Mouse (Mus musculus) Patski (cell line): Measurements from ENCODE around the gene Clcn1. TPM values are rescaled to one million over a fixed set of nuclear protein-coding genes. Genes with fewer than 3 reads are reported as not detected.

Experiments
- ATAC-seq: fragments of 100-300 bp; one replicate; pipeline ENCODE4 v1.8.0; 2021
- CTCF ChIA-PET: fragments of 350-600 bp; sonication (Branson Sonifier 250); formaldehyde crosslinking; loops from one replicate; lab custom pipeline; 2022; ENCODE audit warnings: inconsistent platforms; lab: Charles Lee
- POLR2A ChIA-PET: fragments of 350-600 bp; sonication (Branson Sonifier 250); formaldehyde crosslinking; loops from one replicate; lab custom pipeline; 2022; ENCODE audit warnings: antibody characterized with exemption, inconsistent platforms; lab: Charles Lee
- DNase-seq: peaks from one replicate; pipeline ENCODE4 v3.0.0-alpha.2; 2011; ENCODE audit warnings: low read depth, low spot score
- H3K27me3 ChIP-seq: fragments of 371-371 bp; one replicate; pipeline ENCODE4 v1.5.1; 2021
- CTCF ChIP-seq: fragments of 100-300 bp; IDR thresholded peaks from one replicate; pipeline ENCODE4 v1.5.1; 2021
- in situ Hi-C: fragments of 300-500 bp; cut with MboI; formaldehyde crosslinking; loops from 3 replicates; pipeline ENCODE4 v1.11.1; 2018; ENCODE audit warnings: low pct_unique_long_range_greater_than_20kb, mixed read lengths
- polyA plus RNA-seq: library from polyadenylated mRNA; unstranded; gene quantifications from one replicate; pipeline ENCODE4 v1.2.3, GENCODE M21; 2021

The Clcn1 gene
- polyA plus RNA-seq, 1 experiment from 2014 or later = 0.21 TPM

GRCm38 (mm10) chr6:42348281-42349005 lies 62.0 kb downstream of the Clcn1 start:
- in situ Hi-C loops = loop anchor here (25.0 kb wide), 1 partner anchor 514 kb away; no protein-coding TSS in a partner anchor
- CTCF ChIA-PET = interaction anchor here (0.7 to 2.5 kb wide), 23 partner anchors 9 to 253 kb away, joined by 3 to 13 read pairs (median 5); no protein-coding TSS in a partner anchor
- no peak for TF ChIP-seq CTCF
- no peak for DNase-seq
- H3K27me3 ChIP-seq = no peaks in the 10 kb centered on the region
- no peak for ATAC-seq
- POLR2A ChIA-PET = interaction anchor here (0.7 to 1.1 kb wide), 3 partner anchors 12 to 17 kb away, joined by 3 to 4 read pairs (median 4); no protein-coding TSS in a partner anchor

DNA sequence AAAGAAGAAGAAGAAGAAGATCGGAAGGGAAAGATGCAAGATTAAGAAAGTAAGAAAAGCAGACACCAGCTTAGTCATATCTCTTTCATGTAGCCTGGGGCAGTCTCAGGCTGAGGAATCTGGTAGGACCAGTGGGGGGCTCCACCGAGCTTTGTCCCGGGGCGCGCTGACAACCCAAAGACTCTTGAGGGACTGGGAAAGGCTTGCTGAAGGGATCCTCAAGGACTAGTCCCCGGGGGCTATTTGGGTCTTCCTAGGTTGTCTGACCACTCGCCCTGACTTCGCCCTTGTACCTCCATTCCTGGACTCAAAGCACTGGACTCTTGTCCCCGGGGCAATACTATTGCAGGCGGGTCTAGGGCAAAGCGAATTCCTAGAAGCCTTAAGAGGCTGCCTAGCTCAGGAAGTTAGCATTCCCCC lies 62.5 kb downstream of the Clcn1 start:
- no peak for DNase-seq
- peak; percentile 34 for ATAC-seq
- CTCF ChIA-PET = interaction anchor here (0.7 to 2.5 kb wide), 23 partner anchors 10 to 253 kb away, joined by 3 to 13 read pairs (median 5); no protein-coding TSS in a partner anchor
- TF ChIP-seq CTCF = no peak
- in situ Hi-C loops = loop anchor here (25.0 kb wide), 1 partner anchor 513 kb away; no protein-coding TSS in a partner anchor
- POLR2A ChIA-PET = interaction anchor here (0.6 to 1.1 kb wide), 4 partner anchors 12 to 606 kb away, joined by 3 to 4 read pairs (median 4); no protein-coding TSS in a partner anchor
- H3K27me3 ChIP-seq = no peaks in the 10 kb centered on the region

DNA sequence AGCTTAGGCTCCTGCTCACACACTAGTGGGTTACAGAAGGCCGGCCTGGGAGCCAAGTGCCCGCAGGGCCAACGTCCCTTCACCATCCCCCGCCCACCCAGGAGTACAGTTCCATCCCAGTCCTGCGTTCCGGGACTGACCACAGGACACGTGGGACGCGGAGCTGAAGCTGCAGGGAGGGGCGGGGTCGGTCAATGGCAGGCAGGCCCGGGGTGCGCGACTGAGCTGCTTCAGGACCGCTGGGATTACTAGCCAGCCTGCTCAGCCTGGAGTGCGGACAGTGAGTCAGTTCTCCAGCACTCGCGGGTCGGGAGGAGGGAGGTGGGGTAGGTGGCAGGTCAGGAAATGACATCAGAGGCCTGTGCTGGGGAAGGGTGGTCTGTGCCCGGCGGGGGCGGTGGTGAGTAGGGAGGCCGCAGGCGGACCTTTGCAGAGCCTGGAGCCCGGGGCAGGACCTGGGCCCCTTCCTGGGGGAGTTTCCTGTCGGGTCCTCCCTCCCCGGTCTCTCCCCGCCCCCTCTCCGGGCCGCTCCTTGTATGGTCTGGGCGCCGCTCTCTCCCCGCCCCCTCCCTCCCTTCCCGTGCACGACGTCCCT lies 63.0 kb downstream of the Clcn1 start, which contains the start of gene Zyx:
Gene Zyx, plus strand, starts transcription at position 205 of the 595 bp plus-strand sequence.
- H3K27me3 ChIP-seq = no peaks in the 10 kb centered on the region
- peak; percentile 86 for ATAC-seq
- in situ Hi-C loops = loop anchor here (25.0 kb wide), 1 partner anchor 513 kb away; no protein-coding TSS in a partner anchor
- DNase-seq = peak; percentile 93
- ChIA-PET CTCF (interaction anchor here (1.1 to 2.5 kb wide), 16 partner anchors 12 to 252 kb away, joined by 3 to 13 read pairs (median 6); no protein-coding TSS in a partner anchor), POLR2A (interaction anchor here (0.6 to 1.7 kb wide), 5 partner anchors 11 to 607 kb away, joined by 3 to 8 read pairs (median 4); no protein-coding TSS in a partner anchor)
- no peak for TF ChIP-seq CTCF

DNA sequence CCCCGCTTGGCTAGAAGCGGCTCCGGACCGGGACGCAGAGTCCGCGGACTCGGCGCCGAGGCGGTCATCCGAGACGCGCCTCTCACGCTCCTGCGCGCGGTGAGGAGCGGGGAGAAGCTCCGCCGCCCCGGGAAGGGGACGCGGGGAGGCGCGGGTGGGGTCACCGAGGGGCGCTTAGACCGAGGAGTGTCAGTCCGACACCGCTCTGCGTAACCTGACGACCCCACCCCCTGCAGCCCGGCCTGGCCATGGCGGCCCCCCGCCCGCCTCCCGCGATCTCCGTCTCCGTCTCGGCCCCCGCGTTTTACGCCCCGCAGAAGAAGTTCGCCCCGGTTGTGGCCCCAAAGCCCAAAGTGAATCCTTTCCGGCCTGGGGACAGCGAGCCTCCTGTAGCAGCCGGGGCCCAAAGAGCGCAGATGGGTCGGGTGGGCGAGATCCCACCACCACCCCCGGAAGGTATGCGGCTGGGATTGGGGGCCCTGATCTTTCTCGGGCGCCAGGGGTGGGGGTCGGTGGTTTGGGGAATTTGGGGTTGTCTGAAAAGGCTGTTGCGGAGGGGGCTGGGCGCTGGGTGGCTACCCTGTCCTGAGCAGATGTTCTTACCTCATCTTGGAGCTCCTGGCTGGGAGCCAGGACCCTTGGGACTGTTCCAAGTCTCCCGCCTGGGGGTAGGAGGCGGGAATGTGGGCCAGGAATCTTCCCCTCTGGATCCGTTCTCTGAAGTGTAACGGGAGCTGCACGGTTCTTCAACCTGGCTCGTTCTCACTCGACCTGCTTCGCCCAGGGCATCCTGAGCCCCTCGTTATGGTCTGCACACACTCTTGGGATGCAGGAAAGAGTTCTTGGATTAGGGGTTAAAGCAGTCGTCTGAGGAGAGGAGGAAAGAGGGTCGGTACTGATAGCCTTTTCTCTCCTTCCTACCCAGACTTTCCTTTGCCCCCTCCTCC lies 63.8 kb downstream of the Clcn1 start:
- CTCF ChIA-PET = interaction anchor here (0.7 to 2.0 kb wide), 5 partner anchors 16 to 234 kb away, joined by 4 to 13 read pairs (median 6); partner anchors contain the start of gene Fam131b
- no peaks in the 10 kb centered on the region for H3K27me3 ChIP-seq
- POLR2A ChIA-PET = interaction anchor here (1.0 to 1.7 kb wide), 5 partner anchors 13 to 34 kb away, joined by 3 to 9 read pairs (median 6); no protein-coding TSS in a partner anchor
- ATAC-seq (peak; percentile 7), DNase-seq (peak; percentile 92)
- in situ Hi-C loops = no loop called here
- no peak for TF ChIP-seq CTCF

GRCm38 (mm10) chr6:42350968-42351775 lies 64.7 kb downstream of the Clcn1 start:
- in situ Hi-C loops = no loop called here
- no peak for DNase-seq
- H3K27me3 ChIP-seq = no peaks in the 10 kb centered on the region
- ChIA-PET CTCF (interaction anchor here (0.7 to 1.0 kb wide), 2 partner anchors 15 to 26 kb away, joined by 3 to 4 read pairs; partner anchors contain the start of gene Fam131b), POLR2A (interaction anchor here (1.0 to 1.7 kb wide), 7 partner anchors 9 to 42 kb away, joined by 3 to 9 read pairs (median 5); no protein-coding TSS in a partner anchor)
- TF ChIP-seq CTCF = no peak
- ATAC-seq = no peak

DNA sequence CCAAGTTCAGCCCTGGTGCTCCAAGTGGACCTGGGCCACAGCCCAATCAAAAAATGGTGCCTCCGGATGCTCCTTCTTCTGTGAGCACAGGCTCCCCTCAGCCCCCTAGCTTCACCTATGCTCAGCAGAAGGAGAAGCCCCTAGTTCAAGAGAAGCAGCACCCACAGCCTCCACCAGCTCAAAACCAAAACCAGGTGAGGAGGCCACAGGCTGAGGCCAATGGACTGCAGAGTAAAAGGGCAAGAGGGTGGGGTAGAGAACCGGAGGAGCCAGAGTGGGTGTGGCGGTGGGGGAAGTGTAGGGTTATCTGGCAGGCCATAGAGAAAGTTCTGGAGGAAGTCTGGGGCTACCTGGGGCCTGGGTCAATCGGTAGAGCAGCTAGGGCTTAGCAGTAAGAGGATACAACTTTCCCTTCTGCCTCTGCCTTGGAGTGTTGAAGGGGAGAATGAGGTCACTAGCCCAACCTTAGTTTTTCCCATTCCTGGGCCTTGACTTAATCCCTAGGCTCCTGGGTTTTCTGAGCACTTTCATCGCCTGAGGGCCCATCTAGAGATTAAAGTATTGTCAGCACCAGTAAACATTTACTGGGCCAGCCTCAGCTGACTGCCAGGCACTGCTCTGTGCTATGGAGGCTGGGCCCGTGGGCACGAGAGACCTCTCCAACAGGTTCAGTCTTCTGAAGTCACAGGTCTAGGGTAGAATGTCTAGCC lies 65.4 kb downstream of the Clcn1 start:
- no peaks in the 10 kb centered on the region for H3K27me3 ChIP-seq
- ATAC-seq (no peak), DNase-seq (no peak)
- in situ Hi-C loops = no loop called here
- ChIA-PET CTCF (interaction anchor here (0.7 to 1.1 kb wide), 4 partner anchors 15 to 39 kb away, joined by 3 read pairs; no protein-coding TSS in a partner anchor), POLR2A (interaction anchor here (0.6 to 1.6 kb wide), 7 partner anchors 9 to 41 kb away, joined by 3 to 5 read pairs (median 4); no protein-coding TSS in a partner anchor)
- no peak for TF ChIP-seq CTCF

DNA sequence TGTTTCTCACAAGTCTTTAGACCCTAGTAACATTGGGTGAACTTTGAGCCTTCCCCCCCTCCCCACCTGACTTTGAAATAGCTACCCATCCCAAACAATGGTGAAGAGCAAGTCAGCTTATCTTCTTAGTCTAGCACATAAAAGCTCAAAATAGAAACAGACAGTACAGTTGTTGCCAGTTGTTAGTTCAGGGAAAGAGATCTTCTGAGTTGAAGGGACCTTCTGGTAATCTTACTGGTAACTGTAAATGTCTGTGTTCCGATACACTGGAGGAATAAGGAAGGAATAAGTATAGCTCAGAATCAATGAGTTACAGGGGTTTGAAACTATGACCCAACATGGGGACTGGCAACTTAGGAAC lies 66.0 kb downstream of the Clcn1 start:
- in situ Hi-C loops = no loop called here
- ATAC-seq (no peak), DNase-seq (no peak)
- H3K27me3 ChIP-seq = no peaks in the 10 kb centered on the region
- POLR2A ChIA-PET = interaction anchor here (0.6 to 1.6 kb wide), 7 partner anchors 8 to 43 kb away, joined by 3 to 5 read pairs (median 4); no protein-coding TSS in a partner anchor
- no peak for TF ChIP-seq CTCF
- CTCF ChIA-PET = interaction anchor here (0.7 to 1.1 kb wide), 3 partner anchors 21 to 39 kb away, joined by 3 read pairs; no protein-coding TSS in a partner anchor

- CTCF ChIA-PET = interaction anchor here (0.8 to 1.1 kb wide), 2 partner anchors 21 to 36 kb away, joined by 3 read pairs; no protein-coding TSS in a partner anchor
- H3K27me3 ChIP-seq = no peaks in the 10 kb centered on the region
- DNase-seq (no peak), ATAC-seq (no peak)
- POLR2A ChIA-PET = interaction anchor here (0.7 to 1.6 kb wide), 4 partner anchors 11 to 43 kb away, joined by 3 to 4 read pairs (median 4); no protein-coding TSS in a partner anchor
- in situ Hi-C loops = no loop called here
- no peak for TF ChIP-seq CTCF
Measured at GRCm38 (mm10) chr6:42353180-42353579, 66.7 kb downstream of the Clcn1 start.
